Mouse (Mus musculus) CH12.LX (cell line): Measurements from ENCODE around the gene Dlg2. TPM values are rescaled to one million over a fixed set of nuclear protein-coding genes. Genes with fewer than 3 reads are reported as not detected.

Source experiments
- DNase-seq: peaks from one replicate; pipeline ENCODE4 v3.0.0-alpha.2; 2013; ENCODE audit errors: extremely low read depth
- H3K27ac ChIP-seq: 2 replicates; pipeline ENCODE4 v1.5.1; 2012; ENCODE audit warnings: low read depth, mild to moderate bottlenecking, control low read depth, moderate library complexity; ENCODE audit not compliant: insufficient read depth
- H3K27me3 ChIP-seq: replicated peaks from 2 replicates; pipeline ENCODE3; 2012; ENCODE audit warnings: inconsistent platforms
- H3K36me3 ChIP-seq, 2 experiments: replicated peaks in 1 of 2; 2 replicates each; pipeline versions ENCODE3 to v1.6.1; 2012; ENCODE audit warnings: inconsistent platforms in 1 of 2, low read length in 1 of 2, mild to moderate bottlenecking in 1 of 2, mixed read lengths in 1 of 2, moderate library complexity in 1 of 2; ENCODE audit not compliant: control insufficient read depth in 1 of 2, insufficient read depth in 1 of 2
- H3K4me1 ChIP-seq, 2 experiments: 2 replicates each; pipeline ENCODE4 v1.6.1; 2012; ENCODE audit warnings: inconsistent platforms in 1 of 2, moderate library complexity in 1 of 2; ENCODE audit not compliant: insufficient read depth in 2 of 2, control insufficient read depth in 1 of 2
- H3K4me2 ChIP-seq: 2 replicates; pipeline ENCODE4 v1.6.1; 2012; ENCODE audit warnings: low read depth, mild to moderate bottlenecking, control low read depth; ENCODE audit not compliant: poor library complexity, insufficient read depth, severe bottlenecking
- H3K4me3 ChIP-seq, 3 experiments: fragments of 150-350 bp in 1 of 3; sonication (generic) in 1 of 3; replicated peaks in 1 of 3; 2 replicates each; pipeline versions ENCODE3 to v1.5.1; 2011 to 2012; ENCODE audit warnings: low read depth in 2 of 3, low read length in 2 of 3, mild to moderate bottlenecking in 2 of 3, moderate library complexity in 2 of 3, control low read depth in 1 of 3, improper control_type of control experiment in 1 of 3, inconsistent platforms in 1 of 3, mixed read lengths in 1 of 3; ENCODE audit not compliant: poor library complexity in 1 of 3
- H3K79me2 ChIP-seq: replicated peaks from 2 replicates; pipeline ENCODE4 v1.6.1; 2012; ENCODE audit warnings: mild to moderate bottlenecking, moderate library complexity; ENCODE audit not compliant: control insufficient read depth, poor library complexity, insufficient read depth, severe bottlenecking; ENCODE audit errors: extremely low read depth
- H3K9ac ChIP-seq: 2 replicates; pipeline ENCODE4 v1.6.1; 2012; ENCODE audit warnings: low read depth, mild to moderate bottlenecking, control low read depth, moderate library complexity; ENCODE audit not compliant: insufficient read depth
- H3K9me3 ChIP-seq: replicated peaks from 2 replicates; pipeline ENCODE3; 2012; ENCODE audit warnings: low read length, inconsistent platforms, mixed read lengths
- CHD1 ChIP-seq: IDR thresholded peaks from 2 replicates; pipeline ENCODE4 v1.6.1; 2012; ENCODE audit warnings: low read depth, low read length, improper control_type of control experiment, inconsistent platforms
- E2F4 ChIP-seq: IDR thresholded peaks from 2 replicates; pipeline ENCODE4 v1.6.1; 2011; ENCODE audit warnings: low read depth, low read length, improper control_type of control experiment; ENCODE audit not compliant: insufficient replicate concordance
- EP300 ChIP-seq: IDR thresholded peaks from 2 replicates; pipeline ENCODE4 v1.6.1; 2011; ENCODE audit warnings: low read length, improper control_type of control experiment
- ETS1 ChIP-seq: conservative IDR thresholded peaks from 2 replicates; pipeline ENCODE4 v1.6.1; 2012; ENCODE audit warnings: low read depth, mild to moderate bottlenecking, inconsistent platforms, low read length, improper control_type of control experiment, moderate library complexity
- GABPA ChIP-seq: IDR thresholded peaks from 2 replicates; pipeline ENCODE4 v1.6.1; 2012; ENCODE audit warnings: low read depth, low read length, improper control_type of control experiment, inconsistent platforms; ENCODE audit not compliant: insufficient replicate concordance
- IRF4 ChIP-seq: IDR thresholded peaks from 2 replicates; pipeline ENCODE4 v1.6.1; 2014; ENCODE audit warnings: low read depth, mild to moderate bottlenecking, inconsistent platforms, low read length, improper control_type of control experiment
- JUN ChIP-seq: IDR thresholded peaks from 2 replicates; pipeline ENCODE4 v1.6.1; 2011; ENCODE audit warnings: low read depth, mild to moderate bottlenecking, low read length, improper control_type of control experiment, moderate library complexity; ENCODE audit not compliant: insufficient read depth
- JUND ChIP-seq: conservative IDR thresholded peaks from 2 replicates; pipeline ENCODE4 v1.6.1; 2011; ENCODE audit warnings: low read depth, low read length, improper control_type of control experiment
- KAT2A ChIP-seq: IDR thresholded peaks from 2 replicates; pipeline ENCODE4 v1.6.1; 2012; ENCODE audit warnings: low read length, improper control_type of control experiment, inconsistent platforms; ENCODE audit not compliant: insufficient replicate concordance
- MAFK ChIP-seq: IDR thresholded peaks from 2 replicates; pipeline ENCODE4 v1.6.1; 2011; ENCODE audit warnings: low read length, improper control_type of control experiment; ENCODE audit not compliant: insufficient replicate concordance
- MAX ChIP-seq: IDR thresholded peaks from 2 replicates; pipeline ENCODE4 v1.6.1; 2011; ENCODE audit warnings: low read length, improper control_type of control experiment
- MEF2A ChIP-seq: IDR thresholded peaks from 2 replicates; pipeline ENCODE4 v1.6.1; 2014; ENCODE audit warnings: low read depth, mild to moderate bottlenecking, inconsistent platforms, low read length, improper control_type of control experiment, borderline replicate concordance
- MXI1 ChIP-seq: IDR thresholded peaks from 2 replicates; pipeline ENCODE4 v1.6.1; 2011; ENCODE audit warnings: mild to moderate bottlenecking, low read depth, low read length, improper control_type of control experiment
- POLR2A ChIP-seq: IDR thresholded peaks from 2 replicates; pipeline ENCODE4 v1.6.1; 2011; ENCODE audit warnings: low read depth, mild to moderate bottlenecking, improper control_type of control experiment, low read length
- POLR2AphosphoS2 ChIP-seq: IDR thresholded peaks from 2 replicates; pipeline ENCODE4 v1.6.1; 2011; ENCODE audit warnings: low read depth, low read length, improper control_type of control experiment
- RAD21 ChIP-seq: IDR thresholded peaks from 2 replicates; pipeline ENCODE4 v1.6.1; 2011; ENCODE audit warnings: low read depth, mild to moderate bottlenecking, low read length, improper control_type of control experiment, moderate library complexity
- RCOR1 ChIP-seq: conservative IDR thresholded peaks from 2 replicates; pipeline ENCODE4 v1.6.1; 2012; ENCODE audit warnings: low read depth, mild to moderate bottlenecking, inconsistent platforms, low read length, improper control_type of control experiment
- TBP ChIP-seq: conservative IDR thresholded peaks from 2 replicates; pipeline ENCODE4 v1.6.1; 2011; ENCODE audit warnings: low read depth, low read length, improper control_type of control experiment
- USF1 ChIP-seq: IDR thresholded peaks from 2 replicates; pipeline ENCODE4 v1.6.1; 2014; ENCODE audit warnings: low read depth, mild to moderate bottlenecking, inconsistent platforms, low read length, improper control_type of control experiment
- ZC3H11A ChIP-seq: IDR thresholded peaks from 2 replicates; pipeline ENCODE4 v1.6.1; 2012; ENCODE audit warnings: low read depth, mild to moderate bottlenecking, inconsistent platforms, low read length, improper control_type of control experiment
- ZKSCAN1 ChIP-seq: IDR thresholded peaks from 2 replicates; pipeline ENCODE4 v1.6.1; 2012; ENCODE audit warnings: low read depth, inconsistent platforms, low read length, improper control_type of control experiment, borderline replicate concordance
- ZNF384 ChIP-seq: IDR thresholded peaks from 2 replicates; pipeline ENCODE4 v1.6.1; 2012; ENCODE audit warnings: low read depth, low read length, improper control_type of control experiment, inconsistent platforms
- dilution Hi-C: fragments of 300-500 bp; cut with MboI; formaldehyde crosslinking; loops from 2 replicates; pipeline ENCODE4 v1.14.3; 2020; ENCODE audit warnings: low sequenced_read_pairs; ENCODE audit not compliant: extremely low pct_unique_long_range_greater_than_20kb, extremely low pct_ligation_motif_present
- in situ Hi-C: fragments of 300-500 bp; cut with MboI; formaldehyde crosslinking; loops from 3 replicates; pipeline ENCODE4 v1.14.3; 2019; ENCODE audit warnings: low sequenced_read_pairs, low pct_ligation_motif_present, low pct_unique_long_range_greater_than_20kb, mixed read lengths
- polyA plus RNA-seq: library from polyadenylated mRNA; unstranded; fragments of >175 nt; gene quantifications from 2 replicates; pipeline ENCODE4 v1.2.1, GENCODE M21; 2012; ENCODE audit warnings: low read depth; ENCODE audit not compliant: insufficient read length
- total RNA-seq, 2 experiments: library from RNA; depleted of rRNA; stranded (reverse); fragments of 300-350 nt in 1 of 2; fragments of >200 nt in 1 of 2; gene quantifications; 2 replicates each; pipeline ENCODE4 v1.2.3; 2012 to 2014

Gene Dlg2
- total and polyA plus RNA-seq, 3 experiments, result 0.36 TPM; not detected in 2

DNA sequence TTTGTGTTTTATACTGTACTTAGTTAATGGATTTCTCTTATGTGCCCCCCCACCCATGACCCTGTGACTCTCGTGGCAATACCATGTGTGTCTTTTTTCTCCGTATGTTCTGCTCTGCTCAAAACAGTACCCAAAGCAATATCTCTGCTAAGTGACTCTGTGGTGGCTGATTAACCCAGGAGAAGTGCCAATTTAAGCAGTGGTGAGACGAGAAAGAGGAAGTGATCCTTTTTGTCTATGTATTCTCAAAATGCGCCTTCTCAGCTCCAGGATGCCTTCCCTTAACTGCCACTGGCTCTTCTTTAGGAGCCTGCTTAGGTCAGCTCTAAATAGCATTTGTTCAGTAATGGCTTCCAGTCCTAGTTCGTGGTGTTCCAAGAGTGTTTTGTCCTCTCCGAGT, 1240.2 kb downstream of the Dlg2 start:
- H3K4me1 ChIP-seq, result peaks cover 0 to 12% of the 10 kb centered on the region in 2 experiments; a peak in 2 of 4 replicates
- H3K9ac ChIP-seq, result no peak overlapping the region
- peak; percentile 79 for DNase-seq
- no peaks in the 10 kb centered on the region for H3K27me3 ChIP-seq
- H3K4me2 ChIP-seq, result no peak overlapping the region
- H3K4me3 ChIP-seq, result no peak overlapping the region
- no peak overlapping the region for H3K27ac ChIP-seq
- H3K79me2 ChIP-seq, result no peaks in the 10 kb centered on the region
- dilution Hi-C loops, result no loop called here
- peak; percentile 50 for TF ChIP-seq IRF4
- TF ChIP-seq EP300, result peak; percentile 78
- TF ChIP-seq TBP, result no peak
- TF ChIP-seq MAX, result no peak
- in situ Hi-C loops, result no loop called here
- H3K36me3 ChIP-seq, result no peaks in the 10 kb centered on the region
- no peaks in the 10 kb centered on the region for H3K9me3 ChIP-seq

DNA sequence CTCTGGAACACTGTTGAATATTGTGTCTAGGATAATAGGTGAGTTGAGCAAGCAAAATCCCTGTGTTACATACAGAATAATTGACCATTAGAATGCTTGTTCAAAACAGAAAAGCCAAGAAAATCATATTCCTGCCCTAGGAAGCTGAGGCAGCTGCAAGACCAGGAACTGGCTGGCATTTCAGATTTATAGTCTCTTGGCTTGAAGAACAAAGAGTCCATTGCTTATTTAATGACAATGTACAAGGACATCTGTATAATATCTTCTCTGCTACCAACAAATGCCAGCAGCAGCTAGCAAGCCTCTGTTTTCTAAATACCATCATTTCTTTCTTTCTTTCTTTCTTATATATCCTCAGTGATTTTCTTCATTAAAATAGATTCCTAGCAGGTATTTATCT, 1243.8 kb downstream of the Dlg2 start:
- no peak for TF ChIP-seq ZKSCAN1
- TF ChIP-seq, all 38 proteins: peak for 0
- no peak overlapping the region for H3K4me3 ChIP-seq
- H3K4me1 ChIP-seq, result peaks cover 0 to 12% of the 10 kb centered on the region in 2 experiments; a peak in 2 of 4 replicates
- H3K4me2 ChIP-seq, result no peak overlapping the region
- DNase-seq, result no peak
- H3K27me3 ChIP-seq, result no peaks in the 10 kb centered on the region
- in situ Hi-C loops, result no loop called here
- no peak overlapping the region for H3K27ac ChIP-seq
- H3K9ac ChIP-seq, result no peak overlapping the region
- dilution Hi-C loops, result no loop called here
- H3K36me3 ChIP-seq, result no peaks in the 10 kb centered on the region
- no peaks in the 10 kb centered on the region for H3K9me3 ChIP-seq
- H3K79me2 ChIP-seq, result no peaks in the 10 kb centered on the region

DNA sequence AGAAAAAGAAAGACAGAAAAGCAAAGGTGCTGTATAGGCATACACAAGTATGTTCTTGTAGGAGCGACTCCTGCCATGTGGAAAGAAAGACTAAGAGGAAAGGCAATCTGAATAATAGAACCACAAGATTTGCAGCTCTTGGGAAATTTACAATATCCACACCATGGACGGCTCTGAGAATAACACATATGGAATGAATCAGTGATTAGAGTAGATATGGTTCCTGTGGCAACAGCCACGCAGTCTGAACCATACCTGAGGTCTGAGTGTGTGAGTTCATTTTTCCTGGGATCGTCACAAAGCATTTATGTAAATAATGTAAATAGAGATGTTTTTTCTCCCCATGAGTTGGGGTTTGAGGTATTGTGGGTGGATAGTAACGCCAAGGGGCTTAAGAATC, 1247.9 kb downstream of the Dlg2 start:
- H3K4me1 ChIP-seq, result no peaks in the 10 kb centered on the region
- dilution Hi-C loops, result no loop called here
- H3K79me2 ChIP-seq, result no peaks in the 10 kb centered on the region
- H3K4me2 ChIP-seq, result no peak overlapping the region
- H3K27me3 ChIP-seq, result no peaks in the 10 kb centered on the region
- in situ Hi-C loops, result no loop called here
- H3K9me3 ChIP-seq, result no peaks in the 10 kb centered on the region
- TF ChIP-seq MAFK (no peak), JUN (no peak), CHD1 (no peak), MXI1 (no peak), KAT2A (no peak), MAX (no peak), RCOR1 (no peak), ZC3H11A (no peak), POLR2AphosphoS2 (no peak), POLR2A (no peak), IRF4 (no peak), EP300 (no peak), RAD21 (no peak), USF1 (no peak), E2F4 (no peak), MEF2A (no peak), ZNF384 (no peak), ETS1 (no peak), JUND (no peak), GABPA (no peak)
- no peak overlapping the region for H3K27ac ChIP-seq
- no peak overlapping the region for H3K4me3 ChIP-seq
- no peak overlapping the region for H3K9ac ChIP-seq
- no peak for DNase-seq
- H3K36me3 ChIP-seq, result no peaks in the 10 kb centered on the region
